28 mouse cellular contexts compared by ENCODE assay signal in genomic region chr16:30580765-30581164, GRCm38 (mm10).
"Had no signal": no experiment of that assay in that cellular context is flagged by ENCODE, and none has a peak within 500 bp of the region (broad histone marks: within the 10 kb centered on the region; RNA-seq: fewer than 3 reads in every experiment).

No protein-coding gene starts in this region.

- H3K9ac ChIP-seq: embryonic facial prominence, embryonic 12.5 days; embryonic facial prominence, embryonic 13.5 days; embryonic facial prominence, embryonic 15.5 days; forebrain, embryonic 12.5 days; forebrain, embryonic 13.5 days; forebrain, embryonic 15.5 days; forebrain, postnatal 0 days had no signal

- H3K9me3 ChIP-seq: embryonic facial prominence, embryonic 10.5 days; embryonic facial prominence, embryonic 12.5 days; embryonic facial prominence, embryonic 13.5 days; embryonic facial prominence, embryonic 15.5 days; forebrain, embryonic 10.5 days; forebrain, embryonic 12.5 days; forebrain, embryonic 13.5 days; forebrain, embryonic 15.5 days had no signal

- ATAC-seq: forebrain, embryonic 13.5 days; forebrain, embryonic 14.5 days; forebrain, embryonic 15.5 days; forebrain, embryonic 16.5 days; forebrain, postnatal 0 days had no signal

- H3K4me2 ChIP-seq: embryonic facial prominence, embryonic 12.5 days; embryonic facial prominence, embryonic 13.5 days; embryonic facial prominence, embryonic 15.5 days; forebrain, embryonic 12.5 days; forebrain, embryonic 13.5 days; forebrain, embryonic 15.5 days had no signal

- H3K27me3 ChIP-seq: embryonic facial prominence, embryonic 12.5 days; embryonic facial prominence, embryonic 13.5 days; embryonic facial prominence, embryonic 15.5 days; forebrain, embryonic 12.5 days; forebrain, embryonic 13.5 days; forebrain, embryonic 15.5 days had no signal

- DNase-seq: cerebellum, adult 2 months; cerebellum, adult 8-10 months; cerebellum, adult 9-10 months; cerebellum, adult 9-11 months; cerebellum, postnatal 10 days; cerebellum, postnatal 14 days; cerebellum, postnatal 25 days; cerebellum, postnatal 36 days; embryo, embryonic 11 days; forebrain, postnatal 0 days; gastrocnemius, adult 2 months; gastrocnemius, postnatal 10 days; gastrocnemius, postnatal 14 days; gastrocnemius, postnatal 25 days; gastrocnemius, postnatal 36 days; heart, adult 11 months; heart, adult 18-20 months had no signal

- H3K27ac ChIP-seq: embryonic facial prominence, embryonic 10.5 days; embryonic facial prominence, embryonic 12.5 days; embryonic facial prominence, embryonic 13.5 days; embryonic facial prominence, embryonic 15.5 days; forebrain, embryonic 10.5 days; forebrain, embryonic 12.5 days; forebrain, embryonic 13.5 days; forebrain, embryonic 15.5 days; gastrocnemius, adult 2 months had no signal

- H3K4me1 ChIP-seq: embryonic facial prominence, embryonic 13.5 days; embryonic facial prominence, embryonic 15.5 days; forebrain, embryonic 10.5 days; forebrain, embryonic 13.5 days had no signal

- H3K4me3 ChIP-seq: embryonic facial prominence, embryonic 10.5 days; embryonic facial prominence, embryonic 12.5 days; embryonic facial prominence, embryonic 13.5 days; embryonic facial prominence, embryonic 15.5 days; erythroblast, embryonic 14.5 days; forebrain, embryonic 10.5 days; forebrain, embryonic 12.5 days; forebrain, embryonic 13.5 days; forebrain, embryonic 15.5 days; gastrocnemius, adult 2 months had no signal
